Mouse (Mus musculus) ES-E14 (cell line): ENCODE data around the gene Cntnap5a.

ENCODE experiments used
- CHD2 ChIP-seq: IDR thresholded peaks from 2 replicates; pipeline ENCODE4 v1.6.1; 2014; ENCODE audit warnings: mild to moderate bottlenecking, low read depth, low read length, inconsistent platforms
- HCFC1 ChIP-seq: IDR thresholded peaks from 2 replicates; pipeline ENCODE4 v1.6.1; 2012; ENCODE audit warnings: low read length, inconsistent platforms, borderline replicate concordance; ENCODE audit not compliant: insufficient read depth
- ZC3H11A ChIP-seq: IDR thresholded peaks from 2 replicates; pipeline ENCODE4 v1.6.1; 2012; ENCODE audit warnings: low read depth, mild to moderate bottlenecking, inconsistent platforms, low read length, borderline replicate concordance

DNA sequence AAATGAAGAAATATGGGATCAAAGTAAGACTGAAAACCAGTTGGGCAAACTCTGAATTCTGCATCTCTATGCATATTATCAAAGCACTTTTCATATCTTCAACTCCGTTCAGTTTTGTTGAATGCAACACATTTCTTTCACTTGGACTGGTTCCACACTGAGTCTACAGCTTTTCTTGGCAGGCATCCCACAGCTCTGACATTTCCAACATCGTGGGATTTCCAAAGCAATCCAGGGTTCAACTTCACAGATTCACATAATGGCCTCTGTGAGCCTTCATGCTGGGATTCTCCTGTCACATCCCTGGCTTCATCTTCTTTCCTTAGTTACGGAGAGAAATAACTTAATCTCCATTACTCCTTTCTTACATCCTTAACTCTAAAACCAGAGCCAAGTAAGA, 622.0 kb downstream of the Cntnap5a start:
- TF ChIP-seq CHD2 (no peak), ZC3H11A (no peak), HCFC1 (no peak)
